Mouse (Mus musculus) kidney, postnatal 0 days (tissue): Measurements from ENCODE around the gene Kdm1a. TPM values are rescaled to one million over a fixed set of nuclear protein-coding genes. Genes with fewer than 3 reads are reported as not detected.

Experiments
- ATAC-seq: fragments of 200-750 bp; cut with Nextera tagmentation; replicated peaks from 2 replicates; pipeline ENCODE4 v1.8.0; 2017; ENCODE audit warnings: low read depth, moderate number of reproducible peaks, moderate TSS enrichment, moderate library complexity; ENCODE audit not compliant: low FRiP score
- DNase-seq: peaks from one replicate; pipeline ENCODE4 v3.0.0-alpha.2; 2016; ENCODE audit warnings: low spot score
- H3K27ac ChIP-seq: fragments of 300-500 bp; sonication (generic); 2 replicates; pipeline ENCODE4 v1.5.1; 2014; ENCODE audit warnings: mild to moderate bottlenecking
- H3K27me3 ChIP-seq: fragments of 300-500 bp; sonication (generic); 2 replicates; pipeline ENCODE4 v1.6.1; 2014; ENCODE audit warnings: low read length, mixed read lengths; ENCODE audit not compliant: insufficient read depth
- H3K36me3 ChIP-seq: fragments of 300-500 bp; sonication (generic); 2 replicates; pipeline ENCODE4 v1.6.1; 2014; ENCODE audit warnings: low read length, mixed read lengths; ENCODE audit not compliant: insufficient read depth
- H3K4me1 ChIP-seq: fragments of 300-500 bp; sonication (generic); replicated peaks from 2 replicates; pipeline ENCODE4 v1.6.1; 2014; ENCODE audit warnings: antibody characterized with exemption, low read length, mixed read lengths; ENCODE audit not compliant: insufficient read depth
- H3K4me2 ChIP-seq: fragments of 300-500 bp; sonication (generic); 2 replicates; pipeline ENCODE4 v1.6.1; 2014; ENCODE audit warnings: mild to moderate bottlenecking, low read length, moderate library complexity, mixed read lengths
- H3K4me3 ChIP-seq: fragments of 300-500 bp; sonication (generic); replicated peaks from 2 replicates; pipeline ENCODE4 v1.5.1; 2014; ENCODE audit warnings: low read depth, low read length
- H3K9ac ChIP-seq: fragments of 300-500 bp; sonication (generic); 2 replicates; pipeline ENCODE4 v1.6.1; 2014; ENCODE audit warnings: low read depth, low read length
- H3K9me3 ChIP-seq: fragments of 300-500 bp; sonication (generic); replicated peaks from 2 replicates; pipeline ENCODE4 v1.6.1; 2016; ENCODE audit warnings: low read length, inconsistent platforms, mixed read lengths
- CTCF ChIP-seq: IDR thresholded peaks from 2 replicates; pipeline ENCODE4 v1.5.1; 2016; ENCODE audit warnings: antibody characterized with exemption, low read depth, mild to moderate bottlenecking, moderate library complexity
- WGBS: fragments of 180-500 bp; shearing (Covaris S2); extraction: QIAGEN DNeasy Blood & Tissue Kit; methylation state at CpG from one replicate; pipeline ENCODE4 v1.1.7; 2014; 5-methylcytosine and 5-hydroxymethylcytosine counted together
- polyA plus RNA-seq: library from polyadenylated mRNA; unstranded; fragments of >200 nt; fragmentation: Nextera tagmentation; extraction: Ambion mirVana; gene quantifications from 2 replicates; pipeline ENCODE4 v1.2.1, GENCODE M21; 2015

Kdm1a gene
- polyA plus RNA-seq, 1 experiment from 2014 or later: 28.8 TPM

- DNase-seq: no peak
- Histone ChIP-seq H3K36me3 (no peaks in the 10 kb centered on the region), H3K4me3 (no peak overlapping the region), H3K4me2 (no peak overlapping the region), H3K4me1 (peaks cover 11% of the 10 kb centered on the region), H3K9me3 (no peaks in the 10 kb centered on the region), H3K9ac (no peak overlapping the region), H3K27me3 (no peaks in the 10 kb centered on the region), H3K27ac (no peak overlapping the region)
- no peak for ATAC-seq
- 87% methylated on average over 7 of the region's 7 CpGs for WGBS
- TF ChIP-seq CTCF: no peak
Measured at GRCm38 (mm10) chr4:136598268-136598876, 4.2 kb downstream of the Kdm1a start.

DNA sequence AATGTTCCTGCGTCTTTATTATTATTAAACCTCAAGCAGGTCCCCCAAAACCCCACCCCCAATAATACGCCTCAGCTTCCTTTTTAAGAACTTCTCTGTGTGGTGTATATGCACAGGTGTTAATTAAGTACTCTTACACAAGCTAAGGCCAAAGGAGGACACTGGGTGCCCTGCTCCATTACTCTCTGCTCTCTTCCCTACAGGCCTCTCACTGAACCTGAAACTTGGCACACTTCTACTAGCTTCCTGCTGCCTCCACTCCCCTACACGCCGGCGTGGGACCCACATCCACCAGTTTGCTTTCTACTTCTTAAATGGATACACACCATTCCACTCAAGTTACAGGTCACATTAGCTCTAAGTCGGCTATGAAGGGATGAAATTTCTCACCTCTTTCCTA lies 7.3 kb downstream of the Kdm1a start:
- 55% methylated on average over 6 of the region's 6 CpGs for WGBS
- no peak for TF ChIP-seq CTCF
- Histone ChIP-seq H3K27me3 (no peaks in the 10 kb centered on the region), H3K9me3 (no peaks in the 10 kb centered on the region), H3K4me3 (no peak overlapping the region), H3K9ac (no peak overlapping the region), H3K36me3 (no peaks in the 10 kb centered on the region), H3K4me1 (peaks cover 5% of the 10 kb centered on the region), H3K27ac (no peak overlapping the region), H3K4me2 (no peak overlapping the region)
- ATAC-seq (no peak), DNase-seq (peak; percentile 41)

GRCm38 (mm10) chr4:136594006-136594405 lies 8.5 kb downstream of the Kdm1a start:
- no peaks in the 10 kb centered on the region for H3K36me3 ChIP-seq
- 78% methylated on average over 2 of the region's 2 CpGs for WGBS
- no peak for ATAC-seq

DNA sequence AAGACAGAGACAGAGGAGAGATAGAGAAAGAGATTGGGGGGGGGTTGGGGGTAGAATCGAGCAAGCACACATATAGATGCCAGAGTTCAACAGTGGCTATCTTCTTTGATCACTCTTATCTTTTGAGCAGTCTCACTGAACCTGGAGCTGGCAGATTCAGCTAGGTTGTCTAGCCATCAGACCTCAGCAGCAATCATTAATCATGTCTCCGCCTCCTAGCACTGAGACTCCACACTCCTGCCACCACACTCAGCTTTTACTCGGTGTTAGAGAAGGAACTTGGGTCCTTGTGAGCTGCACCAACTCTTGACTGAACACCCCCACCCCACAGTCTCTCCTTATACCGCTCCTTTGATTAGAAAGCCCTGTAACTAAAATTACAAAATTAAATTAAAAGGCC lies 10.4 kb downstream of the Kdm1a start:
- TF ChIP-seq CTCF: no peak

More at GRCm38 (mm10) chr4:136594006-136594405, 8.5 kb downstream of the Kdm1a start:
- no peak for TF ChIP-seq CTCF
- no peak overlapping the region for H3K4me3 ChIP-seq
- peaks cover 5% of the 10 kb centered on the region for H3K4me1 ChIP-seq
- DNase-seq: no peak
- H3K9me3 ChIP-seq: no peaks in the 10 kb centered on the region
- no peaks in the 10 kb centered on the region for H3K27me3 ChIP-seq
- H3K4me2 ChIP-seq: no peak overlapping the region
- H3K9ac ChIP-seq: no peak overlapping the region
- H3K27ac ChIP-seq: no peak overlapping the region

GRCm38 (mm10) chr4:136588003-136588402 lies 14.5 kb downstream of the Kdm1a start:
- ATAC-seq (no peak), DNase-seq (no peak)
- H3K4me3 ChIP-seq: no peak overlapping the region
- no peak overlapping the region for H3K4me2 ChIP-seq
- 87% methylated on average over 4 of the region's 4 CpGs for WGBS
- H3K4me1 ChIP-seq: peaks cover 3% of the 10 kb centered on the region
- H3K9ac ChIP-seq: no peak overlapping the region
- no peaks in the 10 kb centered on the region for H3K36me3 ChIP-seq
- H3K9me3 ChIP-seq: no peaks in the 10 kb centered on the region
- H3K27ac ChIP-seq: no peak overlapping the region
- TF ChIP-seq CTCF: no peak
- H3K27me3 ChIP-seq: no peaks in the 10 kb centered on the region

More for the DNA sequence above, 10.4 kb downstream of the Kdm1a start:
- H3K36me3 ChIP-seq: no peaks in the 10 kb centered on the region
- WGBS: 48% methylated on average over 4 of the region's 4 CpGs
- no peak overlapping the region for H3K4me2 ChIP-seq
- H3K4me1 ChIP-seq: peaks cover 5% of the 10 kb centered on the region
- no peak for DNase-seq
- H3K27me3 ChIP-seq: no peaks in the 10 kb centered on the region
- ATAC-seq: no peak
- no peak overlapping the region for H3K9ac ChIP-seq
- H3K27ac ChIP-seq: no peak overlapping the region
- H3K4me3 ChIP-seq: no peak overlapping the region
- no peaks in the 10 kb centered on the region for H3K9me3 ChIP-seq

DNA sequence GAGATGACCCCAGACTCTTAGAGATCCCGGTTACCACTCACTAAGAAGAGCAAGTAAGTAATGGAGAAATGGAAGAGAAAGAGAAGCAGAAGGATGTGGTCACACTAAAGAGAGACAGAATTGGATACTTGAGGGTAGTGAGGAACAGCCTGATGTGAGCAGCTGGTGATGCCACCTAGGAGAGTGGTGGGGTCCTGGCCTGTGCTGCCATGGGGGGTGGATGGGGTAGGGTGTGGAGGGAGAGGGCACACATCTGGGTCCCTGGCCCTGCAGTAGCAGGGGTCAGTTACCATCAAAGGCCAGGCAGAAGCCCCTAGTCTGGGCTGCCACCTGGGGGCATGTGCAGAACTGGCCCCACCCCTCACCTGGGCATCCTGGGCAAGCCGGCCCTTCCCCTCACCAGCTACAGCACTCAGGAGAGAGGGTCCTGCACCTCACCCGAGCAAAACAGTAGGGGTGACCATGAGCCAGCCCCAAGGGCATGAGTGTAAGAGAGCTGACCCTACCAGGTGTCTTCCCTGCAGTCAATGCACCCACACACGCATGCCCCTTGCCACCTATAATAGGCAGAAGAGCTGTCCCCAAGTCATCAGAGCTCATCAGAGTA lies 15.2 kb downstream of the Kdm1a start:
- H3K4me2 ChIP-seq: no peak overlapping the region
- 75% methylated on average over 4 of the region's 4 CpGs for WGBS
- peaks cover 3% of the 10 kb centered on the region; the same call in 1 of the 2 replicates for H3K4me1 ChIP-seq
- ATAC-seq (no peak), DNase-seq (no peak)
- H3K27ac ChIP-seq: no peak overlapping the region
- no peak overlapping the region for H3K9ac ChIP-seq
- H3K27me3 ChIP-seq: no peaks in the 10 kb centered on the region
- H3K9me3 ChIP-seq: no peaks in the 10 kb centered on the region
- H3K36me3 ChIP-seq: no peaks in the 10 kb centered on the region
- H3K4me3 ChIP-seq: no peak overlapping the region
- TF ChIP-seq CTCF: no peak

GRCm38 (mm10) chr4:136581885-136582284 lies 20.6 kb downstream of the Kdm1a start:
- no peaks in the 10 kb centered on the region for H3K36me3 ChIP-seq
- H3K27me3 ChIP-seq: no peaks in the 10 kb centered on the region
- H3K4me2 ChIP-seq: no peak overlapping the region
- H3K27ac ChIP-seq: no peak overlapping the region
- H3K4me3 ChIP-seq: no peak overlapping the region
- H3K9ac ChIP-seq: no peak overlapping the region
- DNase-seq: no peak
- no peak for TF ChIP-seq CTCF
- no peak for ATAC-seq
- H3K4me1 ChIP-seq: peaks cover 3% of the 10 kb centered on the region; the same call in 1 of the 2 replicates
- no peaks in the 10 kb centered on the region for H3K9me3 ChIP-seq
- WGBS: 60% methylated on average over 3 of the region's 3 CpGs
